Mouse (Mus musculus) ovary, postnatal 36 days (tissue): ENCODE data around the gene Mex3b.

Experiments
- DNase-seq: peaks from one replicate; pipeline ENCODE4 v3.0.0; 2022; ENCODE audit warnings: low spot score, mixed read lengths

Mex3b gene

GRCm38 (mm10) chr7:82866486-82867270 is 455 bp upstream of the Mex3b start:
- DNase-seq = peak; percentile 94

GRCm38 (mm10) chr7:82868309-82869230 is 1.4 kb downstream of the Mex3b start:
- DNase-seq = peak; percentile 29

- peak; percentile 25 for DNase-seq
These were observed 2.4 kb downstream of the Mex3b start for GRCm38 (mm10) chr7:82869231-82870147.

GRCm38 (mm10) chr7:82870148-82870513 is 3.0 kb downstream of the Mex3b start:
- DNase-seq = no peak

GRCm38 (mm10) chr7:82876551-82876950 is 9.4 kb downstream of the Mex3b start:
- DNase-seq = no peak

DNA sequence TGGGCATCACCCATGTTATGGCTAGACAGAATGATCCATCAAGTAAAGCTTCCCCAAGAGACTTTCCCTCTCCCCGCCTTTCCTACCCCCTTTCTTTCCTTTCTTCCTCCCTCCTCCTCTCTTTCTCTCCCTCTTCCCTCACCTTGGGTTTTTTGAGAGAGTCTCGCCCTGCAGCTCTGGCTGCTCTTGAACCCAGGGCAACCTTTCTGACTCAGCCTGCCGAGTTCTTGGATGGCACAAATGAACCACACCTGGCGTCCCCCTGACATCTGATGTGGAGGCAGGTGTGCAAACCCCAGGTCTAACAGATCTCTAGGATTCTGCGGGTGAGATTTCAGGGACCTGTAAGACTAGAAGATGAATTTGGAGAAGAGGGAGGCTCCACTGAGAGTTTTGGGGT is 12.9 kb downstream of the Mex3b start:
- no peak for DNase-seq

DNA sequence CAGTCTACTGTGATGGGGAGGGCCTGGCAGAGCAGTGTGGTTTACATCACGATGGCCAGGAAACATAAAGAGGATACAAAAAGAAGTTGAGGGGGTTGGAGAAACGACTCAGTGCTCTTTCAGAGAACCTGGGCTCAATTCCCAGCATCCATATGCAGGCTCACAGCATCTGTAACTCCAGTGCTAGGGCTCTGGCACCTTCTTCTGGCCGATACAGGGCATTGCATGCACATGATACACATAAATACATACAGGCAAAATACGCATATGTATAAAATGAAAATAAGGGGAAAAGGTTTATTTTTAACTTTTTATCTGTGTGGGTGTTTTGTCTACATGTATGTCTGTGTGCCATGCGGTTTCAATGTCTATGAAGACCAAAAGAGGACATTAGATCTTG is 13.6 kb downstream of the Mex3b start:
- no peak for DNase-seq

DNA sequence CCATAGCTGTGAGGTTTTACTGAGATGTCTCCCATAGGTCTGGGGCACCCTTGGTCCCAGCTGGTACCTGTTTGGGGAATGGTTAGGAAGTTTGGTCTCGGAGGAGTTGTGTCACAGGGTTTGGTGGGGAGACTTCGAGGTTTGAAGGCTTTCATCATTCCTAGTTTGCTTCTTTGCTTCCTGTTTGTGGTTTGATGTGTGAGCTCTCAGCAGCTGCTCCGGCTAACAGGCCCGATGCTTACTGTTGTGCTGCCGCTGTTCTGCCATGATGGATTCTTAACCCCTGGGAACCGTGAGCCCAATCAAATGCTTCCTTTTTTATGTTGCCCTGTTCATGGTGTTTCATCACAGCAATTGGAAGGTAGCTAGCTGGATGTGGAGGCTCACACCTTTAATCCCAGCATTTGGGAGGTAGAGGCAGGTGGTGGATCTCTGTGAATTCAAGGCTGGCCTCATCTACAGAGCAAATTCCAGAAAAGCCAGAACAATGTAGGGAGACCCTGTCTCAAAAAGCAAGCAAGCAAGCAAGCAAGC is 23.3 kb downstream of the Mex3b start:
- no peak for DNase-seq

DNA sequence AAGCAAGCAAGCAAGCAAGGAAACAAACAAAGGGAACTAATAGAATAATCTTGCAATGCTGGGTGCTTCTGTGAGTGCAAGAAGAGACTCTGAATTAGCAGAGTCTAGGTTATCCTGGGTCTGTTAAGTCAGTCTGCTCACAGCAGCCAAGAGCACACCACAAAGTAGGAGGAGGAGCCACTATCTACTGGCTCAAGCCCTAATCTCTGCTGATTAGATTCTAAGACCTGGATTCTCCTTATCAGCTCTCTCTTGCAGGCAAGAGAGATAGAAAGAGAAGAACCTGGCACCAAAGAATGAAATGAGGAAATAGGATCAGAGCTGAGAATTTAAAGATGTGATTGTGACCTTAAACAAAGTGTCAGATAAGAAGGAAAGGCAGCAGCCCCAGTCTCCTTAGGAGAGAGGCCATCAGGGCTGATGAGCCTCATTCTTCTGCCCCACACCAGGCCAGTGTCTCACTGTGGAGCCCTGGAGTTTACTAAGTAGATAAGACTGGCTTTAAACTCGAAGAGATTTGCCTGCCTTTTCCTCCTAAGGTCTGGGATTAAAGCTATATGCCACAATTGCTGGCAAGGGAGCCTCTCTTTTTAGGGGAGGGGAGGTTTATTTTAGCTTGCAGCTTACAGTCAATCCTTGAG is 23.9 kb downstream of the Mex3b start:
- DNase-seq = no peak

GRCm38 (mm10) chr7:82894366-82894765 is 27.2 kb downstream of the Mex3b start:
- no peak for DNase-seq

GRCm38 (mm10) chr7:82895606-82896005 is 28.5 kb downstream of the Mex3b start:
- DNase-seq = peak; percentile 25

DNA sequence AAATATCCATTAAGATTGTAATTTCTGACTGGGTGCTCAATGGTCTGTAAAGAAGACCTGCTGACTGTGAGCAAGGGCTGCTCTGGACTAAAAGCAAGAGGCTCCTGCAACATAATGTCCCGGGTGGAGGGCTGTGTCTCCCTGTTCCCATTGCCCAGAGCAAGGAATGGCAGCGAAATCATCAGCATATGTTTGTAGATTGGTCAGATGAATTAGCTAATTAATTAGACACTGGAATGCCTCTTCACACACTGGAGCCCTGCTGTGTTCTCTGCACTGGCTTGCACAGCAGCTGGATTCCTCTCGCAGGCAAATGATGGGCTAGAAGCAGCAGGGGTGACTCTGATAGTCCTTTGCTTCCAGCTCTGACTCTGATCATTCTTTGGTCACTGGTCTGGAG is 29.6 kb downstream of the Mex3b start:
- DNase-seq = no peak

DNA sequence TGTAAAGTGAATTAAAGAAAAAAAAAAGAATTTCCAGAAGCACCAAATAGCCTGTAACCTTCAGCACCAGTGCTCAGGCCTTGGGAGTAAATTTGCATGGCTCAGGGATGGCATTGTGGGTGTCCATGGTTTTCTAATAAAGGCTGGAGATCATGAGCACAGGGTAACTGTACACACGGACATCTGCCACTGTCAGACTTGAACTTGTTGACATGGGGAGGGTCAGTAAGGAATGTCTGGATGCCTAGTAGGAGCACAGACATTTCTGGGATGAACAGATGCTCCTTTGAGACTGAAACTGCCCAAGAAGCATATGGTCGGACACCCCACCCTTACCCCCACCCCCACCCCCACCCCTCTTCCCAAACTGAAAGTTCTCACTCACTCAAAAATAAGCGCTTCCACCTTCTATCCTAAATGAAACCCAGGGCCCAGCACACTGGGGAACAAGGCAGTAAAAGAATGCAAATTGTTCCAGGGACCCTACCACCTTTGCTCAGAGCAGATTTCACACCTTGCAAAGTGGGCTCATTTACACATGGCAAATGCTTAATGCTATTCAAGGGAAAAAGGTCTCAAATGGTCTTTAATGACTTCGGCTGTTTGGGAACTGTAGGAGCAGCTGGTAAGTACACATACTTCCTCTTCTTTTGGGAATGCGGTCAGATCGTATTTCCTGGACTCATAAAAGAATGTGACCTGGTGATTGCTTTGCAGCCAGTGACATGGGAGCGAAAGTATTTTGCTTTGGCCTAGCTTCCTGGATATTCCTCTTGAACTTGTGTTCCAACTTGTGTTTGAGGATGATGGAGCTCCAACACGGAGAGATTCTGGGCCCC is 32.5 kb downstream of the Mex3b start:
- DNase-seq = no peak

- DNase-seq = no peak
These were observed 35.9 kb downstream of the Mex3b start for GRCm38 (mm10) chr7:82903006-82903405.

DNA sequence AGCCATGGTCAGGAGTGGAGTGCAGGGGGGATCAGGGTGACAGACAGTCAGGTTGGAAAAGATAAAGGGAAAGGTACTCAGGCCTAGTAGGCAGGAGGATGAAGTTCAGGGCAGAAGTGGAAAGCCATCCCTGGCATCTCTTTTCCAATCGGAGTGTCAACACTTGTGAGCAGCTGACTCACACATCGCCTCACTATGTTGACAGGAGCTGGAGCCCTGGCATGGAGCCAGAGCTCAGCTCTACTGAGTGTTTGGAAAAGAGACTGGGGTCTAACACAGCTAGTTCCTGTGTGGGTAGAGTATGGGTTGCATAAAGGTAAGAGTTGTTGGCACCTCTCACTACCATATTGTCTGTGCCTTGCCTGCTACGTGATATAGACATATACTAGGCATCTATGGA is 38.4 kb downstream of the Mex3b start:
- no peak for DNase-seq

- DNase-seq = peak; percentile 12
These were observed 39.9 kb downstream of the Mex3b start for GRCm38 (mm10) chr7:82907081-82907480.

DNA sequence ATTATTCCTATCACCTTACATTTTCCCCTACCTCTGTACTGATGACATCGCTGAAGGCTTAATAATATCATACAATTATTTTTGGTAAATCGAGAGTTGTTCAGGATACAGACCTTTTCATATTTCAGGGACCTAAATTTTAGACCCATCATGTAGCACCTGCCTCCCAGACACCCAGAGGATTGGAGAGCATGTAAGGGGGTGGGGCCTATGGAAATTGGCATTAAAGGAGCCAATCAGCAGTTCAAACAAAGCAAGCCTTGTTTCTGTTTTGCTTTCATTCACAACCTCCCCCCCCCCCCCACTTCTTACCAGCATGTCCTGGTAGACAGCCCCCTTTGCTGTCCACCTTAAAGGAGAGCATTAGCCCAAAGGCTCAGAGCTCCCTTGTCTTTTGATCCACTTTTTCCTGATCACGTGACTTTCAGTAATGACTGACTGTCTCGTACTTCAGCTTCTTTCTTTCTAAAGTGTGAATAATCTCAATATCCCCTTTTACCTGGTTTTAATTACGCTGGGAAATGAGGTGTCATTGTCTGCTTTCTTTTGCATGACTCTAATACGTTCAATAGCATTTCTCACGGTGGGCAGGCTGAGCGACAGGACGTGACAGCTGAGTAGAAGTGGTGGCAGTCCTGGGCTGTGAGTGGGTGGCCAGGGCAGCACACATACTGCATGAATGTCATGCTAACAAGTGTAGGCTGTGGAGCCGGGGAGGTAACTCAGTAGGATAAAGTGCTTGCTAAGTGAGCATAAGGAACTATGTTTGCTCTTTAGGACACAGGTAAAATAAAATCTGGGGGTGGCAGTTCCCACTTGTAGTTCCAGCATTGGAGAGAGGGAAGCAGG is 43.6 kb downstream of the Mex3b start:
- no peak for DNase-seq

- DNase-seq = no peak
These were observed 44.4 kb downstream of the Mex3b start for GRCm38 (mm10) chr7:82911501-82911900.

- no peak for DNase-seq
These were observed 47.2 kb downstream of the Mex3b start for GRCm38 (mm10) chr7:82914297-82914696.
